Mouse (Mus musculus): ENCODE measurements around the gene Ubr4. TPM values are rescaled to one million over a fixed set of nuclear protein-coding genes. Genes with fewer than 3 reads are reported as not detected.
A peak's percentile ranks its signal among the peaks of the same experiment; 100 is the strongest.

Gene Ubr4
- polyA plus RNA-seq, 1 experiment from 2014 or later = 27.5 TPM

GRCm38 (mm10) chr4:139368038-139368437 lies 15.6 kb downstream of the Ubr4 start:
- Histone ChIP-seq H3K27ac (ENCODE audit: low read depth, low read length) (no peak overlapping the region), H3K36me3 (ENCODE audit: control insufficient read depth, insufficient read depth) (peaks cover 94% of the 10 kb centered on the region), H3K27me3 (replicated peaks; ENCODE audit: control insufficient read depth, insufficient read depth, low read length) (no peaks in the 10 kb centered on the region), H3K9me3 (ENCODE audit: control insufficient read depth) (no peaks in the 10 kb centered on the region), H3K4me2 (replicated peaks; ENCODE audit: low read depth) (no peak overlapping the region), H3K4me1 (replicated peaks; ENCODE audit: control insufficient read depth, insufficient read depth, low read length) (no peaks in the 10 kb centered on the region), H3K4me3 (ENCODE audit: low read depth, low read length) (no peak overlapping the region), H3K9ac (ENCODE audit: low read depth, low read length) (no peak overlapping the region)
- TF ChIP-seq CTCF (IDR thresholded peaks at IDR 0.05; ENCODE audit: low read depth) = no peak
- no peak for ATAC-seq
- 93% methylated on average over 5 of the region's 5 CpGs for WGBS

GRCm38 (mm10) chr4:139373130-139373529 lies 20.7 kb downstream of the Ubr4 start:
- H3K27ac ChIP-seq (ENCODE audit: low read depth, low read length) = no peak overlapping the region
- no peak overlapping the region for H3K4me2 ChIP-seq (replicated peaks; ENCODE audit: low read depth)
- H3K4me3 ChIP-seq (ENCODE audit: low read depth, low read length) = no peak overlapping the region
- H3K36me3 ChIP-seq (ENCODE audit: control insufficient read depth, insufficient read depth) = peaks cover 77% of the 10 kb centered on the region
- WGBS = 94% methylated on average over 4 of the region's 4 CpGs
- no peaks in the 10 kb centered on the region for H3K9me3 ChIP-seq (ENCODE audit: control insufficient read depth)
- no peak for ATAC-seq
- H3K9ac ChIP-seq (ENCODE audit: low read depth, low read length) = no peak overlapping the region
- no peaks in the 10 kb centered on the region for H3K4me1 ChIP-seq (replicated peaks; ENCODE audit: control insufficient read depth, insufficient read depth, low read length)
- no peaks in the 10 kb centered on the region for H3K27me3 ChIP-seq (replicated peaks; ENCODE audit: control insufficient read depth, insufficient read depth, low read length)
- no peak for TF ChIP-seq CTCF (IDR thresholded peaks at IDR 0.05; ENCODE audit: low read depth)

GRCm38 (mm10) chr4:139373531-139373930 lies 21.1 kb downstream of the Ubr4 start:
- 85% methylated on average over 10 of the region's 10 CpGs for WGBS
- Histone ChIP-seq H3K9ac (ENCODE audit: low read depth, low read length) (no peak overlapping the region), H3K27me3 (replicated peaks; ENCODE audit: control insufficient read depth, insufficient read depth, low read length) (no peaks in the 10 kb centered on the region), H3K9me3 (ENCODE audit: control insufficient read depth) (no peaks in the 10 kb centered on the region), H3K4me2 (replicated peaks; ENCODE audit: low read depth) (no peak overlapping the region), H3K36me3 (ENCODE audit: control insufficient read depth, insufficient read depth) (peaks cover 73% of the 10 kb centered on the region), H3K27ac (ENCODE audit: low read depth, low read length) (no peak overlapping the region), H3K4me3 (ENCODE audit: low read depth, low read length) (no peak overlapping the region), H3K4me1 (replicated peaks; ENCODE audit: control insufficient read depth, insufficient read depth, low read length) (no peaks in the 10 kb centered on the region)
- TF ChIP-seq CTCF (IDR thresholded peaks at IDR 0.05; ENCODE audit: low read depth) = no peak
- ATAC-seq = no peak

GRCm38 (mm10) chr4:139379719-139380118 lies 27.3 kb downstream of the Ubr4 start:
- WGBS = 8% methylated on average over 8 of the region's 8 CpGs
- Histone ChIP-seq H3K4me2 (replicated peaks; ENCODE audit: low read depth) (peak overlapping the region; percentile 77), H3K36me3 (ENCODE audit: control insufficient read depth, insufficient read depth) (peaks cover 15% of the 10 kb centered on the region), H3K27ac (ENCODE audit: low read depth, low read length) (peak overlapping the region; percentile 66), H3K4me1 (replicated peaks; ENCODE audit: control insufficient read depth, insufficient read depth, low read length) (no peaks in the 10 kb centered on the region), H3K9me3 (ENCODE audit: control insufficient read depth) (no peaks in the 10 kb centered on the region), H3K27me3 (replicated peaks; ENCODE audit: control insufficient read depth, insufficient read depth, low read length) (no peaks in the 10 kb centered on the region), H3K4me3 (ENCODE audit: low read depth, low read length) (peak overlapping the region; percentile 94), H3K9ac (ENCODE audit: low read depth, low read length) (peak overlapping the region; percentile 84)
- no peak for TF ChIP-seq CTCF (IDR thresholded peaks at IDR 0.05; ENCODE audit: low read depth)
- no peak for ATAC-seq

GRCm38 (mm10) chr4:139380207-139380748 lies 27.9 kb downstream of the Ubr4 start:
- Histone ChIP-seq H3K4me1 (replicated peaks; ENCODE audit: control insufficient read depth, insufficient read depth, low read length) (no peaks in the 10 kb centered on the region), H3K36me3 (ENCODE audit: control insufficient read depth, insufficient read depth) (peaks cover 10% of the 10 kb centered on the region), H3K27me3 (replicated peaks; ENCODE audit: control insufficient read depth, insufficient read depth, low read length) (no peaks in the 10 kb centered on the region), H3K9me3 (ENCODE audit: control insufficient read depth) (no peaks in the 10 kb centered on the region), H3K9ac (ENCODE audit: low read depth, low read length) (peak overlapping the region; percentile 84), H3K4me2 (replicated peaks; ENCODE audit: low read depth) (peak overlapping the region; percentile 90), H3K4me3 (ENCODE audit: low read depth, low read length) (peak overlapping the region; percentile 94), H3K27ac (ENCODE audit: low read depth, low read length) (peak overlapping the region; percentile 91)
- peak; percentile 96 for ATAC-seq
- TF ChIP-seq CTCF (IDR thresholded peaks at IDR 0.05; ENCODE audit: low read depth) = peak; percentile 38; the same call in 1 of the 2 replicates
- WGBS = under 1% methylated on average over 54 of the region's 54 CpGs

GRCm38 (mm10) chr4:139380775-139381451 lies 28.5 kb downstream of the Ubr4 start:
- peaks cover 4% of the 10 kb centered on the region; the same call in 1 of the 2 replicates for H3K36me3 ChIP-seq (ENCODE audit: control insufficient read depth, insufficient read depth)
- no peaks in the 10 kb centered on the region for H3K27me3 ChIP-seq (replicated peaks; ENCODE audit: control insufficient read depth, insufficient read depth, low read length)
- TF ChIP-seq CTCF (IDR thresholded peaks at IDR 0.05; ENCODE audit: low read depth) = no peak
- WGBS = under 1% methylated on average over 43 of the region's 44 CpGs
- peak overlapping the region; percentile 84 for H3K9ac ChIP-seq (ENCODE audit: low read depth, low read length)
- H3K4me2 ChIP-seq (replicated peaks; ENCODE audit: low read depth) = peak overlapping the region; percentile 90
- H3K9me3 ChIP-seq (ENCODE audit: control insufficient read depth) = no peaks in the 10 kb centered on the region
- ATAC-seq = peak; percentile 52
- H3K4me1 ChIP-seq (replicated peaks; ENCODE audit: control insufficient read depth, insufficient read depth, low read length) = no peaks in the 10 kb centered on the region
- H3K4me3 ChIP-seq (ENCODE audit: low read depth, low read length) = peak overlapping the region; percentile 94
- peak overlapping the region; percentile 91 for H3K27ac ChIP-seq (ENCODE audit: low read depth, low read length)
